ENCODE assay signal across 15 mouse cellular contexts in the genomic region with DNA sequence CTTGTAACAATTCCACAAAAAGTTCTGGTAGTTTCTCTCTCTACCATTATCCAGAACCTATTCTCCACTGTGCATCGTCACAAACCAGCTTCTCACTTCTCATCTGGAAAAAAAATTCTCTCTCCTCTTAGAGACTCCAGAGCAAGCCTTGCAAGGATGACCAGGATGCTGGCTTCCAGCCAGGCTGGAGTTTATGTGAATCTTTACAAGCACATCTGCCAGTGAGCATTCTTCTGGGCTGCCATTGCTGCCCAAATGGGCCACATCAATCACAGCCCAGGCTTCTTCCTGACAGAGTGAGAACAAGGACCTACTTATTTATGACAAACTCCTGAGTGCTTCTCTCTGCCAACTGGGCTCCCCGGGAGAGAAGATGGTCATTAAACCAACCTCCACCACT.
A peak's percentile ranks its signal among the peaks of the same experiment; 100 is the strongest.
DNase-seq lines count a peak whose midpoint lies in the region; TF ChIP-seq lines count a peak whose summit lies in the region.
"Had no signal": no experiment of that assay in that cellular context is flagged by ENCODE, and none has a peak within 500 bp of the region (broad histone marks: within the 10 kb centered on the region; RNA-seq: fewer than 3 reads in every experiment).

No protein-coding gene starts in this region.

- peak; percentile 4 for DNase-seq in gastrocnemius, postnatal 10 days
- no peak for DNase-seq in gastrocnemius, adult 2 months
- peak; percentile 25 for DNase-seq in lung, postnatal 10 days
- no peak for DNase-seq in lung, postnatal 25 days (ENCODE audit: low spot score)
- DNase-seq in kidney, adult 9 months, result peak; percentile 66
- peak; percentile 7 for DNase-seq in lung, postnatal 36 days
- no peak for DNase-seq in ovary, postnatal 36 days (ENCODE audit: low spot score)
- no peak for DNase-seq in yolk sac, embryonic 10.5 days (ENCODE audit: low spot score)
- DNase-seq: cerebellum, adult 9-10 months; forebrain, postnatal 0 days; thymus, postnatal 4 days had no signal

- no peak overlapping the region for H3K4me3 ChIP-seq in gastrocnemius, adult 2 months
- H3K4me3 ChIP-seq: embryonic facial prominence, embryonic 13.5 days; heart, embryonic 15.5 days; left cerebral cortex, adult 2 months; liver, embryonic 15.5 days had no signal

- H3K27ac ChIP-seq in gastrocnemius, adult 2 months, result no peak overlapping the region
- H3K27ac ChIP-seq: embryonic facial prominence, embryonic 13.5 days; heart, embryonic 15.5 days; left cerebral cortex, adult 2 months; liver, embryonic 15.5 days had no signal

- TF ChIP-seq CTCF in gastrocnemius, adult 2 months (IDR thresholded peaks at IDR 0.05), result no peak

- intact Hi-C loops in gastrocnemius, adult 2 months (cut with DNase I), result no loop called here

Comparison
In these comparisons a context has a peak if more than half of its experiments do, and no peak if none do; other contexts are left out.
1. DNase-seq: peak in gastrocnemius, postnatal 10 days (single experiment), lung, postnatal 10 days (single experiment), kidney, adult 9 months (single experiment) and lung, postnatal 36 days (single experiment); none in gastrocnemius, adult 2 months (single experiment), lung, postnatal 25 days (single experiment), ovary, postnatal 36 days (single experiment) and yolk sac, embryonic 10.5 days (single experiment).